Mouse (Mus musculus) retina, embryonic 14.5 days (tissue): ENCODE results near the gene Cnksr3.
A peak's percentile ranks its signal among the peaks of the same experiment; 100 is the strongest.

ENCODE experiments used
- DNase-seq: peaks from one replicate; pipeline ENCODE4 v3.0.0-alpha.2; 2015; ENCODE audit warnings: low spot score

The Cnksr3 gene

GRCm38 (mm10) chr10:7076662-7077211 lies 135.3 kb downstream of the Cnksr3 start:
- no peak for DNase-seq

- DNase-seq, result peak; percentile 77
Observed at GRCm38 (mm10) chr10:7076201-7076600, 135.8 kb downstream of the Cnksr3 start.

DNA sequence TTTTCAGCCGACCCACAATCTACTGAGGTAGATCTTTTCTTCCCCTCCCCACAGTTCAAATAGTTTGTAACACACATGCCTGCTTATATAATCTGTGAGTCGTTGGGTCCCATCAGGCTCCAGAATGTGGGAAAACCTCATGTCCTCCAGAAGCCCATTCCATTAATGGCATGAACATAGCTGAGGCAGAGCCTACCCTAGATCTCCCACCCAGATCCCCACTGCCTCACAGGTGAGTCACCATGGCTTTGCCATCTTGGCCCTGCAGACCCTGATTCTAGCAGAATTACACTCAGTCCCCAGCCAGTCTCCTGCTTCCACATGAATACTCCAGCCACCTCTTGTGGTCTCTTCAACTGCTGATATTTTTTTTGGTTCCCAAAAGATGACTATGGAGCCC lies 136.4 kb downstream of the Cnksr3 start:
- no peak for DNase-seq

DNA sequence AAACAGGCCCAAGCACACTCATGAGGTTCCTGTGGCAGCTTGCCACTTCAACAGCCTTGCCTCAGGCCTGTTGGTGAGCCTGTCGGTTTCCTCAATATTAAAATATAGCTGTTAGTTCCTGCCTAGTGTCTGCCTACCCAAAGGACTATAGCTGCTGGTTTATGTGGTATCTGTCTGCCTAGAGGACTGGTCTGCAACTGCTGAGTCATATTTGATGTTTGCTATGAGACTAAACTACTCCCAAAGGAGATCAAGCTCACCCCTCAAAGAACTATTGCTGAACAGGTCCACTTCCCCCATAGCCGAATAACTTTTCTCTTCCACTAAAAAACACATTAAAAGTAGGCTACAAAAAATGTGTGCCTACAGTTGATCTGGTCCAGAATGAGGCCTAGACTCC lies 137.8 kb downstream of the Cnksr3 start:
- no peak for DNase-seq

DNA sequence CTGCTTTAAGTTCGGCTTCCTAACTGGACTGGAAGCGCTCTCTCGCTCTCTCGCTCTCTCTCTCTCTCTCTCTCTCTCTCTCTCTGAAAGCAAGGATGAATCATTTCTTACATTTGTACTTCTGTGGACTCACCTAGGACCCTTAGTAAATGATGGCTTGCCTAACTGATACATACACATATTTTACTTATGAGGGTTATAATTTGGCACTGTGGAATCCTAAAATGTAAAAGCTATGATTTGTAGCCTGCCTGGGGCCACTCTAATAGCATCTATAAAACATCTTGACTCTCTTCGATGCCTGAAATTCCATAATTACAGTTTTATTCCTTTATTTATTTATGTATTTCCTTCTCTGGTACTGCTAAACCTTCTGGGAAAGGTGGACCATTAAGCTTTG lies 141.1 kb downstream of the Cnksr3 start:
- no peak for DNase-seq

GRCm38 (mm10) chr10:7070100-7070835 lies 141.8 kb downstream of the Cnksr3 start:
- DNase-seq, result no peak

- no peak for DNase-seq
Observed at GRCm38 (mm10) chr10:7069090-7069489, 142.9 kb downstream of the Cnksr3 start.
